Mouse (Mus musculus): ENCODE data around the gene Atf7. TPM values are rescaled to one million over a fixed set of nuclear protein-coding genes. Genes with fewer than 3 reads are reported as not detected.

Atf7 gene
- total and polyA plus RNA-seq, 2 experiments from 2014 or later: 13.5 to 15.0 TPM

- Histone ChIP-seq H3K36me3 (ENCODE audit: insufficient read depth, low read length) (peaks cover 29% of the 10 kb centered on the region), H3K9me3 (ENCODE audit: low read length) (no peaks in the 10 kb centered on the region), H3K4me2 (ENCODE audit: low read depth, low read length) (no peak overlapping the region), H3K27ac (no peak overlapping the region), H3K4me1 (ENCODE audit: insufficient read depth, low read length) (peaks cover 32% of the 10 kb centered on the region), H3K9ac (replicated peaks; ENCODE audit: low read length) (no peak overlapping the region), H3K27me3 (ENCODE audit: insufficient read depth, low read length) (no peaks in the 10 kb centered on the region), H3K4me3 (ENCODE audit: low read length) (no peak overlapping the region)
- ATAC-seq (no peak), DNase-seq (ENCODE audit: low spot score) (no peak)
- TF ChIP-seq CTCF (IDR thresholded peaks at IDR 0.05; ENCODE audit: low read depth): no peak
- WGBS: 82% methylated on average over 3 of the region's 3 CpGs
Measured at GRCm38 (mm10) chr15:102508336-102508735, 116.9 kb downstream of the Atf7 start.

GRCm38 (mm10) chr15:102507561-102507960, 117.7 kb downstream of the Atf7 start:
- TF ChIP-seq CTCF (IDR thresholded peaks at IDR 0.05; ENCODE audit: low read depth): no peak
- ATAC-seq: no peak
- no peak for DNase-seq (ENCODE audit: low spot score)
- no peaks in the 10 kb centered on the region for H3K9me3 ChIP-seq (ENCODE audit: low read length)
- peaks cover 37% of the 10 kb centered on the region for H3K36me3 ChIP-seq (ENCODE audit: insufficient read depth, low read length)
- no peak overlapping the region for H3K27ac ChIP-seq
- no peak overlapping the region for H3K9ac ChIP-seq (replicated peaks; ENCODE audit: low read length)
- peaks cover 32% of the 10 kb centered on the region for H3K4me1 ChIP-seq (ENCODE audit: insufficient read depth, low read length)
- H3K4me2 ChIP-seq (ENCODE audit: low read depth, low read length): no peak overlapping the region
- no peaks in the 10 kb centered on the region for H3K27me3 ChIP-seq (ENCODE audit: insufficient read depth, low read length)
- H3K4me3 ChIP-seq (ENCODE audit: low read length): no peak overlapping the region

- no peaks in the 10 kb centered on the region for H3K9me3 ChIP-seq (ENCODE audit: low read length)
- H3K4me2 ChIP-seq (ENCODE audit: low read depth, low read length): no peak overlapping the region
- H3K27ac ChIP-seq: no peak overlapping the region
- no peak for ATAC-seq
- no peak for TF ChIP-seq CTCF (IDR thresholded peaks at IDR 0.05; ENCODE audit: low read depth)
- no peak overlapping the region for H3K4me3 ChIP-seq (ENCODE audit: low read length)
- peaks cover 44% of the 10 kb centered on the region for H3K36me3 ChIP-seq (ENCODE audit: insufficient read depth, low read length)
- 81% methylated on average over 1 of the region's 1 CpGs for WGBS
- no peak for DNase-seq (ENCODE audit: low spot score)
- no peaks in the 10 kb centered on the region for H3K27me3 ChIP-seq (ENCODE audit: insufficient read depth, low read length)
- H3K4me1 ChIP-seq (ENCODE audit: insufficient read depth, low read length): peaks cover 27% of the 10 kb centered on the region
- no peak overlapping the region for H3K9ac ChIP-seq (replicated peaks; ENCODE audit: low read length)
Measured at GRCm38 (mm10) chr15:102506864-102507263, 118.4 kb downstream of the Atf7 start.

- DNase-seq (ENCODE audit: low spot score) (no peak), ATAC-seq (no peak)
- peaks cover 48% of the 10 kb centered on the region for H3K36me3 ChIP-seq (ENCODE audit: insufficient read depth, low read length)
- H3K4me3 ChIP-seq (ENCODE audit: low read length): no peak overlapping the region
- no peak for TF ChIP-seq CTCF (IDR thresholded peaks at IDR 0.05; ENCODE audit: low read depth)
- 56% methylated on average over 2 of the region's 2 CpGs for WGBS
- peaks cover 22% of the 10 kb centered on the region for H3K4me1 ChIP-seq (ENCODE audit: insufficient read depth, low read length)
- H3K9ac ChIP-seq (replicated peaks; ENCODE audit: low read length): no peak overlapping the region
- H3K9me3 ChIP-seq (ENCODE audit: low read length): no peaks in the 10 kb centered on the region
- H3K4me2 ChIP-seq (ENCODE audit: low read depth, low read length): no peak overlapping the region
- 0 out of 2 replicates have a peak overlapping the region, but pooled peaks have one; percentile 4 for H3K27ac ChIP-seq
- no peaks in the 10 kb centered on the region for H3K27me3 ChIP-seq (ENCODE audit: insufficient read depth, low read length)
Measured at GRCm38 (mm10) chr15:102506464-102506830, 118.8 kb downstream of the Atf7 start.

GRCm38 (mm10) chr15:102505770-102506463, 119.3 kb downstream of the Atf7 start:
- H3K4me2 ChIP-seq (ENCODE audit: low read depth, low read length): no peak overlapping the region
- H3K27me3 ChIP-seq (ENCODE audit: insufficient read depth, low read length): no peaks in the 10 kb centered on the region
- TF ChIP-seq CTCF (IDR thresholded peaks at IDR 0.05; ENCODE audit: low read depth): no peak
- ATAC-seq (no peak), DNase-seq (ENCODE audit: low spot score) (no peak)
- no peaks in the 10 kb centered on the region for H3K9me3 ChIP-seq (ENCODE audit: low read length)
- 0 out of 2 replicates have a peak overlapping the region, but pooled peaks have one; percentile 4 for H3K27ac ChIP-seq
- peaks cover 54% of the 10 kb centered on the region for H3K36me3 ChIP-seq (ENCODE audit: insufficient read depth, low read length)
- H3K4me3 ChIP-seq (ENCODE audit: low read length): no peak overlapping the region
- H3K9ac ChIP-seq (replicated peaks; ENCODE audit: low read length): no peak overlapping the region
- peaks cover 17% of the 10 kb centered on the region for H3K4me1 ChIP-seq (ENCODE audit: insufficient read depth, low read length)
- 87% methylated on average over 9 of the region's 9 CpGs for WGBS

- 78% methylated on average over 12 of the region's 12 CpGs for WGBS
- Histone ChIP-seq H3K9me3 (ENCODE audit: low read length) (no peaks in the 10 kb centered on the region), H3K9ac (replicated peaks; ENCODE audit: low read length) (no peak overlapping the region), H3K4me2 (ENCODE audit: low read depth, low read length) (no peak overlapping the region), H3K27ac (no peak overlapping the region), H3K36me3 (ENCODE audit: insufficient read depth, low read length) (peaks cover 61% of the 10 kb centered on the region), H3K4me1 (ENCODE audit: insufficient read depth, low read length) (peaks cover 13% of the 10 kb centered on the region; the same call in 1 of the 2 replicates), H3K27me3 (ENCODE audit: insufficient read depth, low read length) (no peaks in the 10 kb centered on the region), H3K4me3 (ENCODE audit: low read length) (no peak overlapping the region)
- no peak for ATAC-seq
- no peak; the same call in 1 of the 2 replicates for TF ChIP-seq CTCF (IDR thresholded peaks at IDR 0.05; ENCODE audit: low read depth)
- DNase-seq (ENCODE audit: low spot score): no peak
Measured at GRCm38 (mm10) chr15:102505073-102505769, 120.0 kb downstream of the Atf7 start.
